Mouse (Mus musculus) gastrocnemius, postnatal 36 days (tissue): ENCODE measurements at regions not wholly inside any gene's neighbourhood (a gene's known extent, or its start where the extent isn't known, plus 50 kb on each side); places are given as distances from the start of the nearest gene placed in this dataset.

Source experiments
- DNase-seq, 2 experiments: peaks; one replicate each; pipeline ENCODE4 v3.0.0; 2022
- intact Hi-C: fragments of 180-260 bp; cut with DNase I; formaldehyde crosslinking; loops from one replicate; pipeline ENCODE4 v1.15.1; 2025

- no peak for DNase-seq
- intact Hi-C loops: loop anchor here (10.0 kb wide), 2 partner anchors 381 to 481 kb away; no protein-coding TSS in a partner anchor
These were observed 192.4 kb upstream of the Tenm3 start for GRCm38 (mm10) chr8:49035970-49036700.

- DNase-seq: peak in 1 of 2 experiments; percentile 4
- intact Hi-C loops: loop anchor here (10.0 kb wide), 2 partner anchors 381 to 481 kb away; no protein-coding TSS in a partner anchor
These were observed 191.8 kb upstream of the Tenm3 start for GRCm38 (mm10) chr8:49035519-49035918.

- intact Hi-C loops: loop anchor here (5.0 to 10.0 kb wide), 3 partner anchors 375 to 808 kb away; no protein-coding TSS in a partner anchor
- no peak for DNase-seq
These were observed 186.5 kb upstream of the Tenm3 start for GRCm38 (mm10) chr8:49030255-49030654.

GRCm38 (mm10) chr8:49017741-49018140 is 174.0 kb upstream of the Tenm3 start:
- no peak for DNase-seq
- intact Hi-C loops: no loop called here

- intact Hi-C loops: no loop called here
- no peak for DNase-seq
These were observed 171.9 kb upstream of the Tenm3 start for GRCm38 (mm10) chr8:49015701-49016100.

GRCm38 (mm10) chr8:49015200-49015599 is 171.4 kb upstream of the Tenm3 start:
- intact Hi-C loops: no loop called here
- DNase-seq: no peak

- intact Hi-C loops: no loop called here
- DNase-seq: no peak
These were observed 162.7 kb upstream of the Tenm3 start for GRCm38 (mm10) chr8:49006236-49006965.

- DNase-seq: no peak
- intact Hi-C loops: no loop called here
These were observed 137.9 kb upstream of the Tenm3 start for GRCm38 (mm10) chr8:48981667-48982066.

- no peak for DNase-seq
- intact Hi-C loops: no loop called here
These were observed 137.0 kb upstream of the Tenm3 start for GRCm38 (mm10) chr8:48980755-48981154.

- intact Hi-C loops: no loop called here
- DNase-seq: no peak
These were observed 126.9 kb upstream of the Tenm3 start for GRCm38 (mm10) chr8:48970655-48971054.

GRCm38 (mm10) chr8:48964929-48965328 is 121.2 kb upstream of the Tenm3 start:
- no peak for DNase-seq
- intact Hi-C loops: no loop called here

- intact Hi-C loops: no loop called here
- no peak for DNase-seq
These were observed 113.9 kb upstream of the Tenm3 start for GRCm38 (mm10) chr8:48957614-48958013.

GRCm38 (mm10) chr8:48951412-48951811 is 107.7 kb upstream of the Tenm3 start:
- no peak for DNase-seq
- intact Hi-C loops: no loop called here

- intact Hi-C loops: no loop called here
These were observed 100.4 kb upstream of the Tenm3 start for GRCm38 (mm10) chr8:48944177-48944576.

GRCm38 (mm10) chr8:48937144-48937543 is 93.4 kb upstream of the Tenm3 start:
- no peak for DNase-seq
- intact Hi-C loops: no loop called here

More at GRCm38 (mm10) chr8:48944177-48944576, 100.4 kb upstream of the Tenm3 start:
- no peak for DNase-seq

GRCm38 (mm10) chr8:48927135-48927534 is 83.4 kb upstream of the Tenm3 start:
- intact Hi-C loops: no loop called here
- no peak for DNase-seq

- DNase-seq: no peak
- intact Hi-C loops: no loop called here
These were observed 71.5 kb upstream of the Tenm3 start for GRCm38 (mm10) chr8:48915275-48915674.

- DNase-seq: no peak
- intact Hi-C loops: no loop called here
These were observed 69.1 kb upstream of the Tenm3 start for GRCm38 (mm10) chr8:48912842-48913241.

GRCm38 (mm10) chr8:48901668-48902406 is 58.1 kb upstream of the Tenm3 start:
- intact Hi-C loops: no loop called here
- no peak for DNase-seq

- DNase-seq: no peak
- intact Hi-C loops: no loop called here
These were observed 52.9 kb upstream of the Tenm3 start for GRCm38 (mm10) chr8:48896687-48897086.

- intact Hi-C loops: no loop called here
- DNase-seq: no peak
These were observed 52.5 kb upstream of the Tenm3 start for GRCm38 (mm10) chr8:48896251-48896650.
